Mouse (Mus musculus): ENCODE data around the gene Vat1l. TPM values are rescaled to one million over a fixed set of nuclear protein-coding genes. Genes with fewer than 3 reads are reported as not detected.

Gene Vat1l
- polyA plus RNA-seq, 1 experiment from 2014 or later, result 0.11 TPM

DNA sequence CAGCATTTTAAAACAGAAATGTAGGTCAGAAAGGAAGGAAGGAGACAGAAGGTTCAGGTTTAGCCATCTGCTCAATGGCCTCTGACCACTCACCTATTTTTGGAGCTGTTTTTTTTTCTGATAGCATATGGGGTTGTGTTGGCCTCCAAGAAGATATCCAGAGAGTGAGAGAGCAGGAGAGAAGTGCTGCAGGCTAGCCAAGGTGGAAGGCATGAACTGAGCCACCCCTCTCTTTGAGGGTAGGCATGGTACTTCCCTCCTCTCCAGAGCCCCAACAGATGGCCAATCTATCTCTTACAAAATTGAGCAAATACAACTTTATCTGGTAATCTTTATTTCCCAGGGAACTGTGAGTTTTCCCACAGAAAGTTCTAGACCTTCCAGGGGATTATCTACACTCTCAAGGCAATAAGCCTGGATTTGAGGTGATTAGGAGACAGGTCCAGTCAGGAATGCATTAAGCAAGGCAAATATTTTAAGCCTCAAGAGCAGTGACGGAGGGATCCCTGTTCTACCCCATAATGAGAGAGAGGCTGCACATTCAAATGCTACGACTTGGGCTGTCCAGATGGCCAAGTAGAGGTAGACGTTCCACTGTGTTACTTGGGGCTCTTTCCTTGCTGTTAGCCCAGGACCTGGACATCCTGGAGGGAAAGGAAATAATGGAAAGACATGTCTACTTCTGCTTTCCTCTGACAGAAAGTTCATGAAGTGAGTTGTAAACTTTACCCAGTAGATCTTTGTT, 46.1 kb downstream of the Vat1l start:
- no peak for TF ChIP-seq CTCF (IDR thresholded peaks at IDR 0.05; ENCODE audit: low read depth)

DNA sequence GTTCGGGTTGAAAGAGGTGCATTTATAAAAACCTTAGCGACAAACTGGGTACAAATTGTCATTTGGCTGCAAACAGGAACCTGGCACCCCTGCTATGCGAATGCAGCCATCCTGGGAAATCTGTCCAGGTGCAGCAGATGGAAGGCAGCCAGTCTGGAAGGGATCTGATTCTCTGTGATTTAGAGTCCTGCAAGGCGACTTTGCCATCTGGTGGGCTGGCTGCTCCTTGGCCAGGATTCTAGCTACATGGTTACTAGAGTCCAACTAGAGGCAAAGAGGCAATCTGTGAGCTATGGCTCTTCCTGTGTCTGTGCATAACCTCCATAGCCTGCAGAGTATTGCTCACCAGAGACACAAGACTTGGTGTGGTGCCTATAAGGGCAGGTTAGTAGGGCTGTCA, 53.3 kb downstream of the Vat1l start:
- Histone ChIP-seq H3K4me3 (ENCODE audit: low read depth, low read length) (no peak overlapping the region), H3K4me2 (no peak overlapping the region), H3K27ac (ENCODE audit: low read depth) (no peak overlapping the region), H3K36me3 (ENCODE audit: insufficient read depth) (no peaks in the 10 kb centered on the region), H3K27me3 (ENCODE audit: insufficient read depth, low read length) (no peaks in the 10 kb centered on the region), H3K9me3 (ENCODE audit: low read depth, low read length) (no peaks in the 10 kb centered on the region), H3K4me1 (ENCODE audit: insufficient read depth) (no peaks in the 10 kb centered on the region), H3K9ac (no peak overlapping the region)
- 66% methylated on average over 4 of the region's 4 CpGs for WGBS
- no peak for DNase-seq
- no peak for ATAC-seq (ENCODE audit: insufficient read depth)
- TF ChIP-seq CTCF (IDR thresholded peaks at IDR 0.05; ENCODE audit: low read depth), result no peak

More for the DNA sequence above, 46.1 kb downstream of the Vat1l start:
- H3K9ac ChIP-seq, result no peak overlapping the region
- no peaks in the 10 kb centered on the region for H3K4me1 ChIP-seq (ENCODE audit: insufficient read depth)
- no peak overlapping the region for H3K4me3 ChIP-seq (ENCODE audit: low read depth, low read length)
- DNase-seq, result no peak
- no peak for ATAC-seq (ENCODE audit: insufficient read depth)
- no peaks in the 10 kb centered on the region for H3K36me3 ChIP-seq (ENCODE audit: insufficient read depth)
- H3K4me2 ChIP-seq, result no peak overlapping the region
- no peaks in the 10 kb centered on the region for H3K27me3 ChIP-seq (ENCODE audit: insufficient read depth, low read length)
- WGBS, result 78% methylated on average over 3 of the region's 3 CpGs
- H3K27ac ChIP-seq (ENCODE audit: low read depth), result no peak overlapping the region
- H3K9me3 ChIP-seq (ENCODE audit: low read depth, low read length), result no peaks in the 10 kb centered on the region

DNA sequence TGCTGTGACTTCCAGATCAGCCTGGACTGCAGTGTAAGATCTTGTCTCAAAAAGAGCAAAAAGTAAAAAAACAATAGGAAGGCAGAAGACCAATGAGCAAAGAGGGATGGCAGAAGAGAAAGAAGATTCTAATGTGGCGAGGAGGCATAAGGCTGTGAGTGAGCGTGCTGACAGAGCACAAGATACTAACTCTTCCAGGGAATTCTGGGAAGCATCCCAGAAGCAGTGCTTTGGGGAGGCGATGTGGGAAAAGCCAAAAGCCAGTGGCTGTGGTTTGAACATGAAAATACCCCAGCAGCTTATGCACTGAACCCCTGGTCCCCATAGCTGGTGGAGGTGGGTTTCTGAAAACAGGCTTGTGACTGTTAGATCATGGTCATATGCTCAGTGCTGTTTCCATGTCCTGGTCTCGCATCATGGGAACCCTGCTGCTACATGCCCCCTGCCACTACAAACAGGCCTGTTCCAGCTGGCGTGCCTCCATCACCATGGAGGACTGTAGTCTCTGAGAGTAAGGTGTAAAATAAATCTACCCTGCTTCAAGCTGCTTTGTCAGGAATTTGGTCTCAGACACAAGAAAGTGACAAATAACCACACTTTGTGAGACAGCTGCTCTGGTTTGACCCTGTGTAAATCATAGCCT, 54.4 kb downstream of the Vat1l start:
- TF ChIP-seq CTCF (IDR thresholded peaks at IDR 0.05; ENCODE audit: low read depth), result no peak
- H3K27me3 ChIP-seq (ENCODE audit: insufficient read depth, low read length), result no peaks in the 10 kb centered on the region
- H3K27ac ChIP-seq (ENCODE audit: low read depth), result no peak overlapping the region
- no peaks in the 10 kb centered on the region for H3K4me1 ChIP-seq (ENCODE audit: insufficient read depth)
- no peaks in the 10 kb centered on the region for H3K36me3 ChIP-seq (ENCODE audit: insufficient read depth)
- no peak overlapping the region for H3K9ac ChIP-seq
- no peak overlapping the region for H3K4me2 ChIP-seq
- WGBS, result 70% methylated on average over 5 of the region's 5 CpGs
- DNase-seq, result no peak
- no peak overlapping the region for H3K4me3 ChIP-seq (ENCODE audit: low read depth, low read length)
- H3K9me3 ChIP-seq (ENCODE audit: low read depth, low read length), result no peaks in the 10 kb centered on the region
- ATAC-seq (ENCODE audit: insufficient read depth), result no peak

DNA sequence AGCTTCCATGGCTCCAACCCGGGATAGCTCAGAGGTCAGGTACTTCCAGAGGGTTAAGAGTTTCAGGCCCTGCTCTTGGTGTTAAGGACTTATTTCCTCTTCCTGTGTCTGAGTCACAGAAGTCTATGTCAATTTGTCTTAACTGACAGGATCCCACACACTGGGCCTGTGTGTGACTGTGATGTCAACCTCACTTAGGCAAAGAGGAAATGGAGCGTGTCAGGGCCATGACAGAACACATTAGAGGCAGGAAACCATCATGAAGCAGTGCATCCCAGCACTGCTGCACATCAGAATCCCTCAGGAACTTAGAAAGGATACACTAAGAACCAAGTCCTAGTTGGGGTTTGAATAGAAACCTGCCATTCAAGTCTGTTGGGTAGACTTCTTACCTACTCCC, 56.9 kb downstream of the Vat1l start:
- H3K4me1 ChIP-seq (ENCODE audit: insufficient read depth), result no peaks in the 10 kb centered on the region
- no peaks in the 10 kb centered on the region for H3K36me3 ChIP-seq (ENCODE audit: insufficient read depth)
- WGBS, result 34% methylated on average over 2 of the region's 2 CpGs
- no peak overlapping the region for H3K27ac ChIP-seq (ENCODE audit: low read depth)
- H3K4me2 ChIP-seq, result no peak overlapping the region
- no peak for TF ChIP-seq CTCF (IDR thresholded peaks at IDR 0.05; ENCODE audit: low read depth)
- H3K9ac ChIP-seq, result no peak overlapping the region
- no peaks in the 10 kb centered on the region for H3K27me3 ChIP-seq (ENCODE audit: insufficient read depth, low read length)
- no peak overlapping the region for H3K4me3 ChIP-seq (ENCODE audit: low read depth, low read length)
- no peaks in the 10 kb centered on the region for H3K9me3 ChIP-seq (ENCODE audit: low read depth, low read length)
- ATAC-seq (ENCODE audit: insufficient read depth) (no peak; the same call in 1 of the 2 replicates), DNase-seq (peak; percentile 9)

DNA sequence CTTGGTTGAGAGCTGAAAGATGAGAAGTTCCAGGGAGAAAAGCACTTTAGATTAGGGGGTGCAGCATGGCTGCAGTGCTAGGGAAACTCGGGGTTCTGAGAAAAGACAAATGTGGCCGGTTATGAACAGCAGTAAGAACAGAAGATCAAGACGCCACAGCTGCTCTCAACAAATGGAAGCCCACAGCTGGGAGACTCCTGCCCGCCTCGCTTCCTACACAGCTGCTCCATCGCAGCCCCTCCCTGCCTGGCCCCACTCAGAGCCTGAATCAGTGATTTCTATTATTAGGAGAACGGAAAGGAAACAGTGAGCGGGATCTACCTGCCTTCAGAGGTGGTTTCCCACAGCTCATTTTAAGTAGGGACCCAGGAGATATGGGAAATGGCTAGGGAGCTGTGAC, 69.1 kb downstream of the Vat1l start:
- Histone ChIP-seq H3K27ac (ENCODE audit: low read depth) (no peak overlapping the region), H3K4me3 (ENCODE audit: low read depth, low read length) (no peak overlapping the region)

DNA sequence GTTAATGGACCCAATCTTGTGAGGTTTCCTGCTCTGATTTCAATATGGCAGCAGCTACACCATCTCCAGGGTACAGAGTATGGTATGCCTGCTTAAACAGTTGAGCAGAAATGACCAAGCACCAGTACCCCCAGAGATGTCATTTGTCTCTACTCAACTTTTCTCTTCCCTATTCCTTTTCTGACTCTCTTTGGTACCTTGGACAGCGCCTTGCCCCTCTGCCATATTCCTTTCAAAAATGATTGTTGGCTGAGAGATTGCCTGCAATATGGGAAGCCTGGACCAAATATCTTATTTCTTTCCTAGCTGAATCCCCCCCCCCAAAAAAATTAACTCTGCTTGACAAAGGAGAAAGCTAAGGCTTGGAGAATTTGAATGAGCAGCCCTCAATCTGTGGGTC, 75.7 kb downstream of the Vat1l start:
- peak; percentile 65 for DNase-seq
- WGBS, result 73% methylated on average over 1 of the region's 1 CpGs

More for the DNA sequence above, 69.1 kb downstream of the Vat1l start:
- no peak for DNase-seq
- 63% methylated on average over 8 of the region's 8 CpGs for WGBS
- no peaks in the 10 kb centered on the region for H3K9me3 ChIP-seq (ENCODE audit: low read depth, low read length)
- no peaks in the 10 kb centered on the region for H3K36me3 ChIP-seq (ENCODE audit: insufficient read depth)
- no peak for ATAC-seq (ENCODE audit: insufficient read depth)
- no peak for TF ChIP-seq CTCF (IDR thresholded peaks at IDR 0.05; ENCODE audit: low read depth)
- no peaks in the 10 kb centered on the region for H3K27me3 ChIP-seq (ENCODE audit: insufficient read depth, low read length)
- no peak overlapping the region for H3K9ac ChIP-seq
- H3K4me1 ChIP-seq (ENCODE audit: insufficient read depth), result no peaks in the 10 kb centered on the region
- H3K4me2 ChIP-seq, result no peak overlapping the region

More for the DNA sequence above, 75.7 kb downstream of the Vat1l start:
- Histone ChIP-seq H3K4me3 (ENCODE audit: low read depth, low read length) (no peak overlapping the region), H3K4me2 (no peak overlapping the region), H3K4me1 (ENCODE audit: insufficient read depth) (no peaks in the 10 kb centered on the region), H3K36me3 (ENCODE audit: insufficient read depth) (no peaks in the 10 kb centered on the region), H3K9ac (no peak overlapping the region), H3K27me3 (ENCODE audit: insufficient read depth, low read length) (no peaks in the 10 kb centered on the region), H3K27ac (ENCODE audit: low read depth) (no peak overlapping the region), H3K9me3 (ENCODE audit: low read depth, low read length) (no peaks in the 10 kb centered on the region)
- ATAC-seq (ENCODE audit: insufficient read depth), result no peak
- no peak for TF ChIP-seq CTCF (IDR thresholded peaks at IDR 0.05; ENCODE audit: low read depth)

Measured in lung, embryonic 14.5 days (tissue).